Mouse (Mus musculus) kidney, embryonic 16.5 days (tissue): Measurements from ENCODE around the gene Pllp. TPM values are rescaled to one million over a fixed set of nuclear protein-coding genes. Genes with fewer than 3 reads are reported as not detected.

Experiments
- ATAC-seq: fragments of 200-750 bp; cut with Nextera tagmentation; 2 replicates; pipeline ENCODE4 v1.8.0; 2017; ENCODE audit warnings: moderate TSS enrichment; ENCODE audit not compliant: low FRiP score, low TSS enrichment
- H3K27ac ChIP-seq: fragments of 300-500 bp; sonication (generic); 2 replicates; pipeline ENCODE4 v1.5.1; 2014; ENCODE audit warnings: low read length
- H3K27me3 ChIP-seq: fragments of 300-500 bp; sonication (generic); 2 replicates; pipeline ENCODE4 v1.6.1; 2014; ENCODE audit warnings: low read length, control low read depth, mixed read lengths; ENCODE audit not compliant: insufficient read depth
- H3K36me3 ChIP-seq: fragments of 300-500 bp; sonication (generic); 2 replicates; pipeline ENCODE4 v1.6.1; 2014; ENCODE audit warnings: low read length, control low read depth, mixed read lengths; ENCODE audit not compliant: insufficient read depth
- H3K4me1 ChIP-seq: fragments of 300-500 bp; sonication (generic); 2 replicates; pipeline ENCODE4 v1.6.1; 2014; ENCODE audit warnings: low read length, control low read depth, mixed read lengths; ENCODE audit not compliant: insufficient read depth
- H3K4me2 ChIP-seq: fragments of 300-500 bp; sonication (generic); replicated peaks from 2 replicates; pipeline ENCODE4 v1.6.1; 2014; ENCODE audit warnings: low read depth, low read length
- H3K4me3 ChIP-seq: fragments of 300-500 bp; sonication (generic); 2 replicates; pipeline ENCODE4 v1.5.1; 2014; ENCODE audit warnings: mild to moderate bottlenecking, low read length
- H3K9ac ChIP-seq: fragments of 300-500 bp; sonication (generic); replicated peaks from 2 replicates; pipeline ENCODE4 v1.6.1; 2014; ENCODE audit warnings: low read length
- H3K9me3 ChIP-seq: fragments of 300-500 bp; sonication (generic); 2 replicates; pipeline ENCODE4 v1.6.1; 2016; ENCODE audit warnings: low read length, control low read depth
- WGBS: fragments of 180-500 bp; shearing (Covaris S2); extraction: QIAGEN DNeasy Blood & Tissue Kit; methylation state at CpG from one replicate; pipeline ENCODE4 v1.1.7; 2014; 5-methylcytosine and 5-hydroxymethylcytosine counted together
- polyA plus RNA-seq: library from polyadenylated mRNA; unstranded; fragments of >200 nt; fragmentation: Nextera tagmentation; extraction: Ambion mirVana; gene quantifications from 2 replicates; pipeline ENCODE4 v1.2.1, GENCODE M21; 2015

The Pllp gene
- polyA plus RNA-seq, 1 experiment from 2014 or later: 19.6 TPM

- H3K27ac ChIP-seq: no peak overlapping the region
Observed at GRCm38 (mm10) chr8:94733821-94734465, 37.9 kb upstream of the Pllp start.

DNA sequence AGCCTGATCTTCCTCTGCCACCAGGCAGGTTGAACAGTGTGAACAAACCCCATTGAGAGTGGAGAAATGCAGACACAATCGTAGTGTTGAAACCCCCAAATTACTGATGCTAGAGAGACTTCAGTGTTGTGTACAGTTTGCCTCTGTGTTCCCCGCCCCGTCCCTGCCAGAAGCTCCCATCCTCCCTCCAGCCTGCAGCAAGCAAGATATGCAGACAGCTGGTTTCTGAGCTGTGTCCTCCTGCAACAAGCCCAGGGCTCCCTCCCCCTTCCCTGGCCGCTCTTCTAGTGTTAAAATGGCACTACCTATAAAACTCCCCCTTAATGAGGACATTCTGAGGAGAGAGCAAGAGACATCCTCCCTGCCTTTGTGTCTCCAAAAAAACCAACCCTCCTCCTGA lies 33.2 kb upstream of the Pllp start:
- Histone ChIP-seq H3K4me3 (no peak overlapping the region), H3K27ac (no peak overlapping the region)
- 26% methylated on average over 4 of the region's 4 CpGs for WGBS

More at GRCm38 (mm10) chr8:94733821-94734465, 37.9 kb upstream of the Pllp start:
- H3K4me2 ChIP-seq: no peak overlapping the region
- H3K4me3 ChIP-seq: no peak overlapping the region
- no peaks in the 10 kb centered on the region for H3K4me1 ChIP-seq
- H3K9ac ChIP-seq: no peak overlapping the region
- H3K9me3 ChIP-seq: no peaks in the 10 kb centered on the region
- 42% methylated on average over 5 of the region's 5 CpGs for WGBS
- no peaks in the 10 kb centered on the region for H3K36me3 ChIP-seq
- no peak for ATAC-seq
- H3K27me3 ChIP-seq: no peaks in the 10 kb centered on the region

DNA sequence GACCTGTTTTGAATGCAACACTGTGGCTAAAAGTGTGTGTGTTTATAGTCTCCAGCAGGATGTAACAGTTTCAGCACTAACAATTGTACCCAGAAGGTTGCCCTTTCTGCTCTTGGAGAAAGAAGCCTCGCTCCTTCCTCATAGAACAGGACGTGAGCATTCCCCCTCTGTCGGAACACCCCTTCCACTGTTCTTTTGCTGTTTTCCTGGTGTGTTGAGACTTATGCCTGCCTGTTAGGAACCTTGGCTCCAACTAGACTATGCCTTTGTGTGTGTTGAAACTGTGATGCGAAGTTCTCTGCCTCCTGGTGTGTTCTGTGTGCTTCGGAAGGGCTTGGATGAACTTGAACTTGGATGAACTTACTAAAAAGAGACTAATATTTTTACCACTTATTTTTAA lies 29.9 kb upstream of the Pllp start:
- 82% methylated on average over 5 of the region's 5 CpGs for WGBS
- Histone ChIP-seq H3K9ac (no peak overlapping the region), H3K27ac (0 out of 2 replicates have a peak overlapping the region, but pooled peaks have one; percentile 46), H3K9me3 (no peaks in the 10 kb centered on the region), H3K36me3 (no peaks in the 10 kb centered on the region), H3K4me2 (no peak overlapping the region), H3K27me3 (no peaks in the 10 kb centered on the region), H3K4me3 (no peak overlapping the region), H3K4me1 (no peaks in the 10 kb centered on the region)
- no peak for ATAC-seq

More for the DNA sequence above, 33.2 kb upstream of the Pllp start:
- H3K9ac ChIP-seq: no peak overlapping the region
- no peak for ATAC-seq
- no peaks in the 10 kb centered on the region for H3K27me3 ChIP-seq
- H3K36me3 ChIP-seq: no peaks in the 10 kb centered on the region
- no peak overlapping the region for H3K4me2 ChIP-seq
- H3K4me1 ChIP-seq: no peaks in the 10 kb centered on the region
- H3K9me3 ChIP-seq: no peaks in the 10 kb centered on the region

DNA sequence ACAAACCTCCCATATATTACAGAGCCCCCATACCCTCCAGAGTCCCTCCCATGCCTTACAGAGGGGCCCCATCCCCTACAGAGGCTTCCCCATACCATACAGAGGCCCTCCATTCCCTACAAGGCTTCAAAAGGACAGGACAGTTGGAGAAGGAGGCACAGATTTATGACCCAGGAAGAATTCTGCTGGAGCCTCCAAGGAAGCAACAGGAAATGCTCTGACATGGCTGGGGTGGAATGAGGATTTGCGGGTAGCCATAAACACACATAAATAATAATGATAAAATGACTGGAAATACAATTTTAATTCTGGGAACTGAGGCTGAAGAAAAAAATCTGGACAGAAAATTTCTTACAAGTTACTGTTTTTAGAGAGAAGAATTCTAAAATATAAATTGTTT lies 20.8 kb upstream of the Pllp start:
- Histone ChIP-seq H3K4me3 (no peak overlapping the region), H3K9me3 (no peaks in the 10 kb centered on the region), H3K27me3 (no peaks in the 10 kb centered on the region), H3K4me1 (no peaks in the 10 kb centered on the region), H3K9ac (no peak overlapping the region), H3K36me3 (no peaks in the 10 kb centered on the region), H3K27ac (peak overlapping the region; percentile 33; the same call in 1 of the 2 replicates), H3K4me2 (no peak overlapping the region)
- WGBS: 57% methylated on average over 1 of the region's 1 CpGs
- ATAC-seq: peak; percentile 76; the same call in 1 of the 2 replicates

GRCm38 (mm10) chr8:94715871-94716270 lies 19.8 kb upstream of the Pllp start:
- no peaks in the 10 kb centered on the region for H3K4me1 ChIP-seq
- no peaks in the 10 kb centered on the region for H3K9me3 ChIP-seq
- WGBS: 74% methylated on average over 3 of the region's 3 CpGs
- no peak overlapping the region for H3K4me2 ChIP-seq
- H3K36me3 ChIP-seq: no peaks in the 10 kb centered on the region
- H3K9ac ChIP-seq: no peak overlapping the region
- no peaks in the 10 kb centered on the region for H3K27me3 ChIP-seq
- no peak overlapping the region for H3K4me3 ChIP-seq
- H3K27ac ChIP-seq: no peak overlapping the region
- ATAC-seq: no peak

DNA sequence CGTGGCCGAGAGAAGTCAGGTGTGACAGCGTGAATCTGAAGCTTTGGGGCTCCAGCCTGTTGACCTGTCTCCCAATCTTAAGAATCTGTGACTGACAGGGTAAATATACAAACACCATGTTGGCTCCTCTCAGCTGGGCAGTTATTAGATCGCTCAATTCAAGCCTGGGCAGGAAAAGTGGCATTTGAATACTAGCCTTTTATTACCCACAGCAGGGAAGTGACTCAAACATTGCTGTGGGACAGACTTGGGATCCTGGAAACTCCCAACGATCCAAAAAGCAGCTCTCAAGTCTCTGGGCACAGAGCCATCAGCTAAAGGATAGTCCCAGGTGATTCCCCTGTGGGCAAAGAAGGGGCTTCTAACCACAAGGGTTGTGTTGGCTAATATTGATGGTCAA lies 18.5 kb upstream of the Pllp start:
- ATAC-seq: no peak
- H3K4me1 ChIP-seq: no peaks in the 10 kb centered on the region
- H3K4me3 ChIP-seq: no peak overlapping the region
- H3K36me3 ChIP-seq: no peaks in the 10 kb centered on the region
- H3K9ac ChIP-seq: no peak overlapping the region
- H3K27ac ChIP-seq: no peak overlapping the region
- no peaks in the 10 kb centered on the region for H3K9me3 ChIP-seq
- no peaks in the 10 kb centered on the region for H3K27me3 ChIP-seq
- 60% methylated on average over 5 of the region's 5 CpGs for WGBS
- no peak overlapping the region for H3K4me2 ChIP-seq

DNA sequence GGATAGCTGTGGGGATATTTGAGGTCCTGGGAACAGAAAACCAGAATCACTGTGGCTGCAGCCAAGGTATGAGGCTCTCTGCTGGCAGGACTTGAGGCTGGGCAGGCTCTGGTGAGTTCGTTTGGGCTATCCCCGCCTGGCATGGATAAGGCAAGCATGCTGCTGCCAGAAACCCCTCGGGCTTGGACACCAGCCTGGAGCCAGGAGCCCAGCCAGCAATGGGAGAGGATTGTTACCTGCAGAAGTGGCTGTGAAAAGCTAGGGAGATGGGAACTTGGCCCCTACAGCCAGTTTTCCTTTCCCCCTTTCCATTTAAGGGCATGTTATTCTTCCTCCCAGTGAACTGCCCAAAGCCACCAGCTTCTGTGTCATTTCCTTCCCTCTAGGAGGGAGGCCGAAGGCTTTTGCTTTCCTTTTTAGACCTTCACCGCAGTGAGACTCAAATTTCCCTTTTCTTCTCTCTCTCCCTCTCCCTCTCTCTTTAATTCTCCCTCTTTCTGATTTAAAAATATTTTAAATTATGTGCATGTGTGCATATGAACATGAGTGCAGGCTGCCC lies 15.2 kb upstream of the Pllp start:
- Histone ChIP-seq H3K4me3 (no peak overlapping the region), H3K27ac (peak overlapping the region; percentile 37; the same call in 1 of the 2 replicates), H3K4me1 (no peaks in the 10 kb centered on the region), H3K27me3 (no peaks in the 10 kb centered on the region), H3K9ac (no peak overlapping the region), H3K9me3 (no peaks in the 10 kb centered on the region), H3K36me3 (no peaks in the 10 kb centered on the region), H3K4me2 (no peak overlapping the region)
- 45% methylated on average over 5 of the region's 5 CpGs for WGBS
- no peak for ATAC-seq

DNA sequence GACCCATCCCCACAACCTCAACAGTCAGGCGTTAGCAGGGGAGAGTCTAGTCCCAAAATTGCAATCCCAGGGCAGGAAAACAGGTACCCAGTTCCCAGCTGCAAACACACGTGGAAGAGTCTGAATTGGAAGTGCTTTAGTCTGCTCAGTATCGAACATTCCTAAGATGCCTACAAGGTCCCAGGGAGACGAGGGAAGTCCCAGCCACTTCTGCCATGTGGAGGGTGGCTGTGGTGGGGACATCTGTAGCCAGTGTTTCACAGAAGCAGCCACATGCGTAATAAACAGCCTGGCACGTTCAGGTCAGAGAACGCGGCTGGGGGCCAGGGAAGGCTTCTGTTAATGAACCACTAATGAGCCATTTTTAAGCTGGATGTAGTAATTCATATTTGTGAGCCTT lies 14.3 kb upstream of the Pllp start:
- no peak for ATAC-seq
- H3K36me3 ChIP-seq: no peaks in the 10 kb centered on the region

DNA sequence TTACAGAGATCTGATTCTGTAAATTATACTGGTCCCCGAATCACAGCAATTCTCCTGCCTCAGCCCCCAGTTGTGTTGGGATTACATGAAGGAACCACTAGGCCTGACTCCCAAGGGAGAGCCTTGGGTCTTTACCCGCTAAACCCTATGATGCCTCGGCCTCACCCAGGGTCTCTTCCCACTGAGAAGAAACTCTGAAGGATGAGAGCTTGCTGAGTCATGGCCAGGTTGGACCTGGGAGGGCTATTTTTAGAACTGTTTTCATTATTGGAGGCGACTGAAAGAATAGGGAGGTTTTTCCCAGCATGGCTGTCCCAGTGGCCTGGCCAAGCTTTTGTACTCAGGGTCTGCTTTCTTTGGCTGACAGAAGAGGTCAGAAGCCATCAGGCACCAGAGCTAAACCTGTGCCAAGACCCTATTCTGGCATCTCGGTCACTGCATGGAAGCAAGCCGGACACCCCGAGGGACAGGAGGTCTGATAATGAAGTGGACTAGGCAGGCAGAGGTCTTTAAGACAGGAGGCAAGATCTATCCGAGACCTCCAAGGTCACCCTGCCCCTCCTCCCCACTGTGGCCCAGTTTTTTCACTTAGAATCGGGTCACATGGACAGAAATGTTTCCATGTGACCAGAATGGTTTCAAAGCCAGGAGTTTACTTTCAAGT lies 10.8 kb upstream of the Pllp start:
- Histone ChIP-seq H3K27me3 (no peaks in the 10 kb centered on the region), H3K27ac (no peak overlapping the region), H3K9me3 (no peaks in the 10 kb centered on the region), H3K4me3 (no peak overlapping the region), H3K9ac (no peak overlapping the region), H3K36me3 (no peaks in the 10 kb centered on the region), H3K4me1 (no peaks in the 10 kb centered on the region), H3K4me2 (no peak overlapping the region)
- ATAC-seq: no peak
- 67% methylated on average over 9 of the region's 9 CpGs for WGBS

More for the DNA sequence above, 14.3 kb upstream of the Pllp start:
- Histone ChIP-seq H3K4me3 (no peak overlapping the region), H3K4me2 (no peak overlapping the region), H3K4me1 (no peaks in the 10 kb centered on the region), H3K27ac (no peak overlapping the region), H3K9me3 (no peaks in the 10 kb centered on the region), H3K27me3 (no peaks in the 10 kb centered on the region), H3K9ac (no peak overlapping the region)
- WGBS: 65% methylated on average over 8 of the region's 8 CpGs
